Mouse (Mus musculus): Measurements from ENCODE around the gene Tubb2b.

- TF ChIP-seq CTCF (IDR thresholded peaks at IDR 0.05; ENCODE audit: extremely low read depth, insufficient read depth, insufficient read length, insufficient replicate concordance): no peak
- no peak for TF ChIP-seq POLR2A (IDR thresholded peaks at IDR 0.05; ENCODE audit: low read depth, low read length)
Measured at GRCm38 (mm10) chr13:34113086-34113485, 17.2 kb downstream of the Tubb2b start.

Data from spleen, adult 2 months (tissue).